12 mouse cellular contexts compared by ENCODE assay signal in genomic region chr12:33403265-33403693, GRCm38 (mm10). TPM values are rescaled to one million over a fixed set of nuclear protein-coding genes. Genes with fewer than 3 reads are reported as not detected.
DNase-seq lines count a peak whose midpoint lies in the region; ATAC-seq and TF ChIP-seq lines count a peak whose summit lies in the region.
"Had no signal": no experiment of that assay in that cellular context is flagged by ENCODE, and none has a peak within 500 bp of the region (broad histone marks: within the 10 kb centered on the region; RNA-seq: fewer than 3 reads in every experiment).

No protein-coding gene starts in this region.

- H3K27me3 ChIP-seq in kidney, postnatal 0 days (ENCODE audit: insufficient read depth, low read length): no peaks in the 10 kb centered on the region
- H3K27me3 ChIP-seq in liver, embryonic 11.5 days (replicated peaks; ENCODE audit: control insufficient read depth, insufficient read depth, low read length): no peaks in the 10 kb centered on the region
- H3K27me3 ChIP-seq: limb, embryonic 12.5 days had no signal

- no peak for TF ChIP-seq CTCF in kidney, postnatal 0 days (IDR thresholded peaks at IDR 0.05; ENCODE audit: low read depth)

- no peak overlapping the region for H3K27ac ChIP-seq in kidney, postnatal 0 days
- H3K27ac ChIP-seq in liver, embryonic 11.5 days (ENCODE audit: low read depth, low read length): no peak overlapping the region
- H3K27ac ChIP-seq: hindbrain, embryonic 14.5 days; limb, embryonic 12.5 days had no signal

- H3K9me3 ChIP-seq in kidney, postnatal 0 days (replicated peaks; ENCODE audit: low read length): no peaks in the 10 kb centered on the region
- no peaks in the 10 kb centered on the region for H3K9me3 ChIP-seq in liver, embryonic 11.5 days (ENCODE audit: control insufficient read depth, low read length)
- H3K9me3 ChIP-seq: limb, embryonic 12.5 days had no signal

- ATAC-seq in kidney, postnatal 0 days (replicated peaks; ENCODE audit: low FRiP score, low read depth): no peak
- ATAC-seq in liver, embryonic 11.5 days (replicated peaks; ENCODE audit: low FRiP score): peak; percentile 57; the same call in 1 of the 2 replicates
- ATAC-seq: forebrain, postnatal 0 days had no signal

- H3K9ac ChIP-seq in kidney, postnatal 0 days (ENCODE audit: low read depth, low read length): no peak overlapping the region
- H3K9ac ChIP-seq in liver, embryonic 11.5 days (ENCODE audit: low read depth, low read length): no peak overlapping the region
- H3K9ac ChIP-seq: forebrain, postnatal 0 days; hindbrain, embryonic 14.5 days; limb, embryonic 12.5 days had no signal

- H3K4me2 ChIP-seq in kidney, postnatal 0 days (ENCODE audit: low read length): no peak overlapping the region
- peak overlapping the region; percentile 35 for H3K4me2 ChIP-seq in liver, embryonic 11.5 days
- H3K4me2 ChIP-seq: heart, embryonic 11.5 days; hindbrain, embryonic 14.5 days; limb, embryonic 12.5 days had no signal

- H3K36me3 ChIP-seq in kidney, postnatal 0 days (ENCODE audit: insufficient read depth, low read length): no peaks in the 10 kb centered on the region
- H3K36me3 ChIP-seq in liver, embryonic 11.5 days (ENCODE audit: control insufficient read depth, insufficient read depth, low read length): no peaks in the 10 kb centered on the region
- H3K36me3 ChIP-seq: limb, embryonic 12.5 days had no signal

- 17% methylated on average over 7 of the region's 7 CpGs for WGBS in kidney, postnatal 0 days
- 34% methylated on average over 7 of the region's 7 CpGs for WGBS in liver, embryonic 11.5 days

- no peak overlapping the region for H3K4me3 ChIP-seq in kidney, postnatal 0 days (replicated peaks; ENCODE audit: low read depth, low read length)
- H3K4me3 ChIP-seq in liver, embryonic 11.5 days (ENCODE audit: low read depth, low read length): no peak overlapping the region
- H3K4me3 ChIP-seq: limb, embryonic 12.5 days had no signal

- no peaks in the 10 kb centered on the region for H3K4me1 ChIP-seq in kidney, postnatal 0 days (replicated peaks; ENCODE audit: insufficient read depth, low read length)
- H3K4me1 ChIP-seq in liver, embryonic 11.5 days (replicated peaks; ENCODE audit: control insufficient read depth, insufficient read depth, low read length): no peaks in the 10 kb centered on the region

- peak; percentile 48 for DNase-seq in kidney, postnatal 0 days (ENCODE audit: low spot score)
- no peak for DNase-seq in kidney, postnatal 10 days
- DNase-seq in brain, adult 2 months (ENCODE audit: low read depth, low spot score): peak; percentile 76
- DNase-seq in liver, embryonic 11.5 days (ENCODE audit: low spot score): no peak
- peak; percentile 22 to 38 for DNase-seq in lung, postnatal 4 days
- no peak for DNase-seq in urinary bladder, adult 2 months (ENCODE audit: low spot score)
- DNase-seq in cerebellum, adult 8-10 months: no peak
- DNase-seq in urinary bladder, postnatal 14 days (ENCODE audit: low spot score): no peak
- DNase-seq: forebrain, postnatal 0 days had no signal

RNA-seq across cellular contexts. Expression of gene Efcab10, which starts 8.6 kb away (rescaled TPM):
- 0.96 and 1.6 TPM in 2 replicates for polyA plus RNA-seq in kidney, postnatal 0 days (2015; fragmentation: Nextera tagmentation; extraction: Ambion mirVana)
- polyA plus RNA-seq in liver, embryonic 11.5 days (2014; fragmentation: Nextera tagmentation; extraction: Ambion mirVana): not detected in 2 replicates
- not detected in 2 replicates for polyA plus RNA-seq in urinary bladder, adult 2 months (2012; rRNA removed)
- polyA plus RNA-seq: heart, embryonic 11.5 days had no signal

RNA-seq across cellular contexts. Expression of gene Twistnb, which starts 26.2 kb away (rescaled TPM):
- 72.4 and 77.6 TPM in 2 replicates for polyA plus RNA-seq in kidney, postnatal 0 days (2015; fragmentation: Nextera tagmentation; extraction: Ambion mirVana)
- polyA plus RNA-seq in liver, embryonic 11.5 days (2014; fragmentation: Nextera tagmentation; extraction: Ambion mirVana): 59.8 and 65.2 TPM in 2 replicates
- polyA plus RNA-seq in urinary bladder, adult 2 months (2012; rRNA removed): 6.1 and 6.9 TPM in 2 replicates

Comparison
In these comparisons a context has a peak if more than half of its experiments do, and no peak if none do; other contexts are left out.
1. DNase-seq: peak in kidney, postnatal 0 days (single experiment), brain, adult 2 months (single experiment) and lung, postnatal 4 days (2 of 2); none in kidney, postnatal 10 days (single experiment), liver, embryonic 11.5 days (single experiment), urinary bladder, adult 2 months (single experiment), cerebellum, adult 8-10 months (single experiment) and urinary bladder, postnatal 14 days (single experiment).